Mouse (Mus musculus) c-Kit-positive CD71-negative TER-119-negative erythroid progenitor cells, embryonic 14.5 days (primary cell): ENCODE data around the gene Cyp17a1.
A peak's percentile ranks its signal among the peaks of the same experiment; 100 is the strongest.

Experiments used
- DNase-seq: peaks from one replicate; pipeline ENCODE4 v3.0.0-alpha.2; 2013; ENCODE audit warnings: low read depth

Cyp17a1 gene

DNA sequence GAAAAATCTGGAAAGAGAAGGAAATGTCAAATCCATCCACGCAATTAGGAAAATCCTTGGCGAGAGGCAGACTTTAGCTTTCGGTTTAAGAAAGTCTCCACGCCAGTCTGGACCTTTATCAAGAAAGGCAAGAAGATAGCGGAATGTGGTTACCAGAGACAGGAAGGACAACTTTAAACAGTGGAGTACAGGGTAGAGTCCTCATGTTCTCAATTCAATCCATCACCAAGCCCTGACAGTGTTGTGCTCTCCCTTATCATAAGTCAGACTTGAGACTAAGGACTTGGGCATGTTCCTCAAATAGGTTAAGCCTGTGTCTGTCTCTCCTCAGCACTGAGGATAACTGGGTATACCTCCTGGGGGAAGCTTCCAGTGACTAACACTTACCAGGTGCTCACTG, 3.2 kb downstream of the Cyp17a1 start:
- no peak for DNase-seq

GRCm38 (mm10) chr19:46668263-46668662, 4.7 kb downstream of the Cyp17a1 start:
- DNase-seq: no peak

- DNase-seq: no peak
Measured at GRCm38 (mm10) chr19:46667300-46667699, 5.7 kb downstream of the Cyp17a1 start.

GRCm38 (mm10) chr19:46665474-46665873, 7.5 kb downstream of the Cyp17a1 start:
- DNase-seq: no peak

DNA sequence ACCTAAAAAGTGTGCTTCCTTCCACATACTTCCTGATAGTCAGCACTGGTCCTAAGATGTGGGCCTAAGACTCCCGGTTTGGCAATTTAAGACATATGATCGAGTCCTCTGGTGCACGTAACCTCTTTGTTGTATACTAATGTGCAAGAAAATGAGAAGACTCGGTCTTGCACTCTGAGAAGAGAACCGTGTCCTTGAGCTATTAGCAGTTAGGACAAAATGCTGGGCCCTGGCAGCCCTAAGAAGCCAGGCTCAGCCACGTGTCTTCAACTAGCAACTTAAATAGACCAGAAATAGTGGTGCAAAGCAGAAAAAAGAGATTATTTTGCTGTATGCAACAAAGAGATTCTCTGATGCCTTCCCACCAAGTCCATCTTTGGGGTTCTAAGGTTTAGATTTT, 10.2 kb downstream of the Cyp17a1 start:
- DNase-seq: no peak

DNA sequence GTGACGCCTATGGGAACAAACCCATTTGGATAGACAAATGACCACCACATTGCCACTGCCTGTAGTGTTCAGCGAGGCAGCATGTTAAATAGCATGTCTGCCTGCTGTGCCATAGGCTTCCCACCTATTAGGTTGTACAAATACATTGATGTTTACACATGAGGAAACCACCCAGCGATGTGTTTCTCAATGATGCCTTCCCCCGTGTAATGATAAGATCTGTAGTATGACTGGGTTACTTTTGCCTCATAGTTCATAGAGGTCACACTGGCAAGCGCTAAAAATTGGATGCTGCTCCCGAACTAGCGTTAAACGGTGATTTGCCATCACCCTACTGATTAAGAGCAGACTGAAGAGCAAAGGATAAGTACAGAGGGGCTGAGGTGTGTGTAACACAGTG, 10.8 kb downstream of the Cyp17a1 start:
- no peak for DNase-seq

DNA sequence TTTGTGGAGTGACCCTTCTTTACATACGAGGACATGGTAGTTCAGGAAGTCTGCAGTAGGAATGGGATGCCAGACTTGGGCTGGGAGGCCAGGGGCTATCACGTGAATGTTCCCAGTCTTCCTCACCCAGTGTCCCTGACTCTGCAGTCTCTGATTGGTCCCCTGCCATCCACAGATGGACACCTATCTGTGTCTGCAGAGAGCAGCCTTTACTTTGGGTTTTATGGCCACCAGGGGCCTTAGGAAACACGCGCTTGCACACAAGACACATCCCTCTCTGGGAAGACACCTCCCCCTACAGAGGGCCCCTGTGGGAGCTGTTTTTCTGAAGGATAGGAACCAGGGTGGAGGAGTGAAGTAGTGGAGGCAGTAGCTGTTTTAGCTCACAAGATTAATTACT, 11.5 kb downstream of the Cyp17a1 start:
- no peak for DNase-seq

GRCm38 (mm10) chr19:46658851-46659250, 14.1 kb downstream of the Cyp17a1 start:
- no peak for DNase-seq

- no peak for DNase-seq
Measured at GRCm38 (mm10) chr19:46658348-46658747, 14.6 kb downstream of the Cyp17a1 start.

DNA sequence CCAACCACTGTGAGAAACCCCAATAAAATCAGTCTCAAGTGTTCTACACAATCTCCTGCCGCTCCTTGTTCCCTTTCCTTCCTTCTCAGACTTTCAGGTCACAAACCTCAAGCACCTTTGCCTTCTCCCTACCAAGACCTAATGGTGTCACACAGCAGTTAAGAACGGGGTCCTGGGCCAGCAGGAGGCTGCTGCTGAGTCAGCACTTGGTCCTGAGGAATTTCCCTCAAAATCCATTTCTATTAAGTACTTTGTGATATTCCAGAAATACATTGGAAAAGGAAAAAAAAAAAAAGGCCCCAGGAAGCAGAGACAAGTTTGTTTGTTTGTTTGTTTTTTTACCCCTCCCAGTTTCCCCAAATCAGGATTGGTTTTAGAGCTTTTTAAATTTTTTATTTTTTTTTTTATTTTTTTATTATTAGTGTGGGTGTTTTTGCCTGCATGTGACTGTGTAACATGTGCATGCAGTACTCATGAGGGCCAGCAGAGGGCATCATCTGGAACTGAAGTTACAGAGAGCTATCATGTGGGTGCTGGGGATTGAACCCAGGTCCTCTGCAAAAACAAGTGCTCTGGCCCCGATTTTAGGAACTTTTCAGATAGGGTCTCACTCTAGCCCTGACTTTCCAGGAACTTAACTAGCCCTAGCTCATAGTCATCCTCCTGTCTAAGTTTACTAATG, 15.5 kb downstream of the Cyp17a1 start:
- DNase-seq: no peak

DNA sequence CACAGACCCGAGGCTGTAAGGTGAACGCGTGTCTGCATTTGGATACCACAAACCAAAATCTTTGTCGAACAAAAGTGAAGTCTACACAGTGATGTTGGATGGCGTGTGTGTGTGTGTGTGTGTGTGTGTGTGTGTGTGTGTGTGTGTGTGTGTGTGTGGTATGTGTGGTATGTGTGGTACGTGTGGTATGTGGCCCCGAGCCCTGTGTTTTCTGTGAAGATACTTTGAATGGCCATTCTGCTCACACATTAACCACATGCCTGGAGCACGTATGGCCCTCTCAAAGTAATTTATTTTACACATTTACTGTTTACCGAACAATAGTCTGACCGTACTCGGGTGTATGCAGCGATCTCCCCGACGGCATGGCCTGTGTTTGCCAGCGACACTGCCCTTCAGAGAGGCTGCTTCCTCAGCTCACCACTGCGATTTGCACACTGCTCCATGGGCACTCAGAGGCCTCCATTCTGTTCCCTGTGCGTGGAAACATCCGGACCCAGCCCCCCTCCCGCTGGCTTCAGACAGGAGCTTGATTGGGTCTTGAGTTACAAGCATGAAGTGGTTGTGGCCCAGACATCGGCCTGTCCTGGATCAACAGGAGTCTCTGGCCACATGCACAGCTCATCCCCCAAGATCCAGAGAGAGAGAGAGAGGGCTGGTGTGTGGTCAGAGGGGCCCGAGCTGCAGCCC, 16.7 kb downstream of the Cyp17a1 start:
- no peak for DNase-seq

DNA sequence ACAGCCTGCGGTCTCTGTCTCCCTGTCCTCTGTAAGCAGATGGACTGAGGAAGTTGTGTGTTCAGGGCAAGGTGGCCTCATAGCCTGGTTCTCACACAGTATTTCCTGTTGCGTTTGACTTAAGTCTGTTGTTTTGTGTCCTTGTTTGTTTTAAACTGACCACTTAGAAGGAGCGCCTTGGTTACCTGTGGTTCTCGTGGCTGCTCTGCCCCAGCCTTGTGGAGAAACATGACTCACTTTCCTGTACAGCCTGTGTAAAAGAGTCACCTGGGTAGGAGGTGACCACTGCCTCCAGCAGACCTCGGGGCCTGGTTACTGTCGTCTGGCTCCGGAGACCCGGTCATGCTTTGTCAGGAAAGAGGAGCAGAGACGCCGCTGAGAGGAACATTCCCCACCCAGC, 17.3 kb downstream of the Cyp17a1 start:
- DNase-seq: no peak

DNA sequence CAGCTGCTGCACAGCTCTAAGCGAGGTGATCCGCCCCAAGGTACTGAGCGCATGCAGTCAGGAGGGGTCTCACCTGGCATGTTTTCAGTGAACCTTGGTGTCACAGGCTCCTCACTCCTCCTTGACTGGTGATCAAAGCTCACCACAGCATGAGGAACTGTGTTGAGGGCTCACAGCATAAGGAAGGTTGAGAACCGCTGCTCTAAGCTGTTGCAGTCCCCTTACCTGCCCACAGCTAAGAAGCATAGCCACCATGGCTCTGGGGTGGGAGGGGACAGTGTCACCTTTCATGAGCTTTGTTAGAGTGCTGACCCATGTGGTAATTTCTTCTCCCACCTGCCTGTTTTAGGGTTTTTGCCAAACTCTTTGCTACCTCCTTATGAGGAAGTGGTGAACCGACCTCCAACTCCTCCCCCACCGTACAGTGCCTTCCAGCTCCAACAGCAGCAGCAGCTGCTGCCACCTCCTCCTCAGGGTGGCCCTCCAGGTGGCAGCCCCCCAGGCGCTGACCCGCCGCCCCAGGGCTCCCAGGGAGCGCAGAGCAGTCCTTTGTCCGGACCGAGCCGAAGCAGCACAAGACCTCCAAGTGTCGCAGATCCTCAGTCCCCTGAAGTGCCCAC, 19.2 kb downstream of the Cyp17a1 start:
- peak; percentile 16 for DNase-seq

- no peak for DNase-seq
Measured at GRCm38 (mm10) chr19:46653188-46653587, 19.8 kb downstream of the Cyp17a1 start.

- no peak for DNase-seq
Measured at GRCm38 (mm10) chr19:46648565-46648964, 24.4 kb downstream of the Cyp17a1 start.

DNA sequence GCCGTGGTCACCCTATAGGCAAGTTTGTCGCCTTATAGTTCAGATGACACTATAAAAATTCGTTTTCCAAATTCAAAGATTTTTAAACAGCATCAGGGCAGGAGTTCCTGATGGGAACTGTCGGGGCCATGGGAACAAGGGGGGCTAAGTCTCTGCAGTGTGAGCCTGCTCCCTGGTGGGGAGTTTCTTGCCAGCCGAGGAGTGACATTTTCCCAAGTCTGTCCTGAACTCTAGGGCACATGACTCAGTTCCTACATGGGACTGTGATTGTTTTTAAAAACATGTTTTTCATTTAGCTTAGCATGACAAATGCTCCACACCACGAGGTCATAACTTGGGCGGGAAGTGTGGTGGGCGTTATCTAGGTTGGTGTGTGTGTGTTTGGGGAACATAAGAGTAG, 25.1 kb downstream of the Cyp17a1 start:
- DNase-seq: no peak

DNA sequence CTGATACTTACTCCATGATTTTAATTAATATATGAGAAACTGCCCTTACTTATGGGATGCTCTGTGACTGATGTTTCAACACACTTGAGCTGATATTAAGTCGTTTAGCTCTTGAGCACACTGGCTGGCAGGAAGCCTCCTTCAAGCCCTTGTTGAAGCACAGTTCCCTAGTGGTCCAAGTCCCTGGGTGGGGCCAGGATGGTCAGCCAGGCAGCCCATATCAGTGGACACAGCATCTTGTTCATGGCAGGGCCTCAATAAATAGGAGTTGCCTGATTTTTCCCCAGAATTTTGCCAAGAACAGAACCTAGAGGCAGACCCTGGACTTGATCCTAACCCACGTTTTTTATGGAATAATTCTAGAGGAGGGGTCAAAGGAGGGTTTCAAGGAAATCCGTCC, 25.7 kb downstream of the Cyp17a1 start:
- no peak for DNase-seq

GRCm38 (mm10) chr19:46646041-46646481, 26.9 kb downstream of the Cyp17a1 start:
- DNase-seq: no peak

DNA sequence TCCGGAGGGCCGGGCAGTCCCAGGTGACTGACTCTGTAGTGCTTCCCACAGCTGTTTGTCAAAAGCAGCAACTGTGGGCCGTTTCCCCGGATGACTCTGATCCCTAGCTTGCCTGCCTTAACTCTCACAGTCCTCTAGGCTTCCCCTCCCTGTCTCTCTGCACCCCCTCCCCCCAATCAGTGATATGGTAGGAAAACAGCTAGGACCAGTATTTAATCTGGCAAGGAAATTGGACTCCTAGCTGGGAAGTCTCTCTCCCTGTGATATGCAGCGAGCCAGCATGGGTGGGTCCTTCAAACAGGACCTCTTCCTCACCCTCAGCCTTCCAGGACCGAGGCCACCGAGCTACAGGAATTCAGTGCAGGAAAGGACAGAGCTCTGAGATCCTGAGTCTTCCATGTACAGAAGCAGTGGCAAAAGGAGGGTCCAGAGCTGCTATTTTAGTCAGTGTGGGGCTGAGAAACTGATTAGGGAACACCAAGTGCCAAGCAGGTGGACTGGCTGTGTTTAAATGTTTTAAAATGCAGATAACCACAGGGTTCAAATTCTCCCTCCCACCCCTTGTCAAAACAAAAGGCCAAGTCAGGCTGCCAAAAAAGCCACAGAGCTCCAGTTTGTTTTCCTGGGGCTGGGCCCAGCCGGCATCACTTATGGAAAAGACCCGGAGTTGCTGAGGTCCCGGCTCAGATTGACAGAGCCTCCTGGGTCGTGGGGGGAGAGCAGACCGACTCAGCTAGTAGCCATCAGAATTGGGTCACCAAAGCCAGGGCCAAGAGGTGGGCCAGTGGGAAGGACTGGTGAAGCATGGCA, 28.0 kb downstream of the Cyp17a1 start:
- no peak for DNase-seq

- no peak for DNase-seq
Measured at GRCm38 (mm10) chr19:46644343-46644792, 28.6 kb downstream of the Cyp17a1 start.

DNA sequence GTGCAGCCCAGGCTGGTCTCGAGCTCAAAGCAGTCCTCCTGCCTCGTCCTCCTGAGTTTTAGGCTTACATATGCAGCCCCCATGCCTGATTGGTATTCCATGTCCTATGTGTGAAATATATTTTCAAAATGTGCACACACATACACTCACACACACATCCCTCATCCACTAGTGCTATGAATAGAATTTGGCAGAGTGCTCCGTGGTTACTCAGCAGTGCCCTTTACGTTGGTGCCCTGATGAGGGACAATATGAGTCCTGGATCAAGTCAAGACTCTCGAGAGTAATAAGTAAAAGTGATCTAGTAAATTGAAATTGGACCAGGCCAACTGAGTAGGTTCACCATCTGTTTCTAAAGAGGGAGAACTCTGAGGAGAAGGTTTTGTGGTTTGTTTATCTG, 29.7 kb downstream of the Cyp17a1 start:
- DNase-seq: no peak

DNA sequence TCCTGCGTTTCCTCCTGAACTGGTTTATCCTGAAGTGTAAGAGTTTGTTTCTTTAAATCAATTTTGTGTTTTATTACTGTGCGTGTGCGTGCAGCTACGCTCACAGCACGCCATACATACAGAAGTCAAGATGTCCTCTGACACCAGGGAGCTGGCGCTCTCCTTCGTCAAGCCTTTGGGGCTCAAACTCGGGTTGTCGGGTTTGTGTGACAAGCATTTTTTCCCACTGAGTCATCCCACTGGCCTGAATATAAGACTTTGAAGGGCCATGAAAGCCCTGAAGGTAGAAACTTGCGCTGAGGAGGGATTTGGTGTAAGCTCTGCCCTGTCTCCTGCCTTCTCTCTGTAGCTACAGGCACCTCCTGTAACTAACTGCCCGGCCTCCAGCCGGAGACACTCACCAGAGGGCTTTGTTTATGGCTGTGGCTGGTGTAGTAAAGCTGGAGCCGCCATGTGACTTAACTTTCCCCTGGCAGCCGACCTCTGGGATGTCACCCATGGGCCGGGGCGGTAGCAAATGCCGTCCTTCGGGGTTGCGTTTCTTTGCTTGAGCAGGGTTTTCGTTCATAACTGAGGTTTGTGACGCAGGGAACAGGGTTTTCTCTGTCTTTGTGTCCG, 30.7 kb downstream of the Cyp17a1 start:
- DNase-seq: no peak
